Mouse (Mus musculus): Measurements from ENCODE around the gene Plppr2.

DNA sequence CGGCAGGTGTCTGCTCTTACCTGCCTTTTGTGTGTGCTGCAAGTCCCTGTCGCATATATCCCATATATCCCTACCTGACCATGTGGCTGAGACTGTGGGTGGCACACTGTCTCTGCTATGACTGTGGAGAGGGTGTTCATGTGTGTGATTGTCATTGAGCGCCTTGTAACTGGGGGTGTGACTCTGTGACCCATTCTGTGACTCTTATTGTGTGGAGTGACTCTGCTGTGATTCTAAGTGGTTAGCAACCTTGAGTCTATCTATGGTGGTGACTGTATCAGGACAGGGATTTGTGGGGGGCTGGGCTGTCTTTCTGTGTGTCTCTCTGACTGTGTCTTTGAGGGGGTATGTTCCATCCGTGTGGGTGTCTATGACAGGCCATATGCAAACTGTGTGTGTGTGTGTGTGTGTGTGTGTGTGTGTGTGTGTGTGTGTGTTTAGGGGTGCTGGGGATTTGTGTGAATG is 910 bp downstream of the Plppr2 start:
- TF ChIP-seq CTCF (IDR thresholded peaks at IDR 0.05) (no peak), EP300 (IDR thresholded peaks at IDR 0.05) (no peak)
